Mouse (Mus musculus) heart, adult 9 months (tissue): ENCODE measurements around the gene Cit.

ENCODE experiments used
- DNase-seq, 2 experiments: peaks; one replicate each; pipeline ENCODE4 v3.0.0; 2022; ENCODE audit warnings: low spot score in 2 of 2

Gene Cit

GRCm38 (mm10) chr5:116036465-116036864, 191.4 kb downstream of the Cit start:
- DNase-seq = no peak

- no peak for DNase-seq
Observed at GRCm38 (mm10) chr5:116037731-116038130, 192.7 kb downstream of the Cit start.

GRCm38 (mm10) chr5:116039706-116040105, 194.6 kb downstream of the Cit start:
- DNase-seq = no peak

DNA sequence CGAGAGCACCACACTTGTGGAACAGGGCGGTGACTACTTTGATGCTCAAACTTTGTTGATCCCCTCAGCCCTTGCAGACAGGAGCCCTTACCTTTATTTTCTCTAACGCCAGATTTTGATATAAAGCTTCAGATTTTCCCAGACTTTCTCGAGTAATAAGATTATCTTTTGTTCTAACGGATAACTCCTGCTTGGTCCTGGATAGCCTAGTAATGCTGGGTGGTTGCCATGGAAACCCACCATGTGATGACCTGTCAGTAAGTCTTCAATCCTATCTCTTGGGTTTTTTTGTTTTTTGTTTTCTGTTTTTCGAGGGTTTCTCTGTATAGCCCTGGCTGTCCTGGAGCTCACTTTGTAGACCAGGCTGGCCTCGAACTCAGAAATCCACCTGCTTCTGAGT, 197.2 kb downstream of the Cit start:
- DNase-seq = no peak

GRCm38 (mm10) chr5:116045581-116045980, 200.5 kb downstream of the Cit start:
- no peak for DNase-seq

DNA sequence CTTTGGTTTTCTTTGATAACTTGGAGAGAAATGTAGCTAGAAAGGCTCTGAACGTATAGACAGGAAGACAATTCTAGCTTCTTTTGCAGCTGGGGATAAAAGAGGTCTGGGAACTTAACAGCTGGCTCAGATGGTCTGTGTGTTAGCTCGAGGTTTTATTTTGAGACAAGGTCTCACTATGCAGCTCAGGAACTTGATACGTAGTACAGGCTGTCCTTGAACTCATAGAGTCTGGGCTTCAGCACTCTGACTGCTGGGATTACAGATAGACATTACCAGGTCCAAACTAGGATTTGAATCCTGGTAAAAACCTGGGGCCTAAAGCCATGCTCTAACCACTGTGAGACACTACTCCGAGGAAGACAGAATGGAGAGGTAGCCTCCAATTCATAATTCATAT, 201.2 kb downstream of the Cit start:
- DNase-seq = no peak

DNA sequence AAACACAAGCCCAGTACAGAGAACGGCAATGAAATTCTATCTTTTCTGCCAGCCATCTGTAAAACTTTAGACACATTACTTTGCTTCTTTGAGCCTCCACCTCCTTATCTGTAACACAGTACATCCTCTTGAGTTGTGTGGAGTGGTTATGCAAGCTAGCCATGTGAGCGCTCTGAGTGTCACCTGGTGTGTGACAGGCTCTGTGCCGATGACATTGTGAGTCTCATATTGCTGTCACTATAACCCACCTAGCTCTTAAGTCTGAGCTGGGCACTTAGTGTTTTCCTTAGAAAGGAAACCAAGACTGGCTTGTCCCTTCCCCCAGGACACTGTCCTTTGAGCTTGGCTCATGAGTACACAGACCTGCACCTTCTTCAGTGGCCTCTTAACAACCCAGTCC, 203.2 kb downstream of the Cit start:
- DNase-seq = no peak

DNA sequence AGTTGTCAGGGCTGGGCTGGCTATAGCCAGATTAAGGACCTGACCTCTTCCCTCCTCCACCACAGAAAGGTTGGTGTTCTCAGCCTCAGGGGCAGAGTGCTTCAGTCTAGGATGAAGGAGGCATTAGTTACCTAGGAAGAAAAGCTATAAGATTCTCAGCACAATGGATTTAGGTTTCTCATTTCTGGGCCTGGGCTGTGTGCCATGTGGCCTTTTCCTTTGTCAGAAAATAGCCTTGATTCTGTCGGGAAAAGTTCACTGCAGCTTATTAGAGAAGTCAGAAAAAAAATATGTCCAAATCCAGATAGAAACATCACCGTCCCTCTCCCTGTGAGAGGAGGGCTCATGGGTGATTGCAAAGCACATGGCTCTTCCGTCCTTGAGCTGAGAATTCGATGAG, 204.7 kb downstream of the Cit start:
- DNase-seq = no peak

GRCm38 (mm10) chr5:116052171-116052570, 207.1 kb downstream of the Cit start:
- no peak for DNase-seq

DNA sequence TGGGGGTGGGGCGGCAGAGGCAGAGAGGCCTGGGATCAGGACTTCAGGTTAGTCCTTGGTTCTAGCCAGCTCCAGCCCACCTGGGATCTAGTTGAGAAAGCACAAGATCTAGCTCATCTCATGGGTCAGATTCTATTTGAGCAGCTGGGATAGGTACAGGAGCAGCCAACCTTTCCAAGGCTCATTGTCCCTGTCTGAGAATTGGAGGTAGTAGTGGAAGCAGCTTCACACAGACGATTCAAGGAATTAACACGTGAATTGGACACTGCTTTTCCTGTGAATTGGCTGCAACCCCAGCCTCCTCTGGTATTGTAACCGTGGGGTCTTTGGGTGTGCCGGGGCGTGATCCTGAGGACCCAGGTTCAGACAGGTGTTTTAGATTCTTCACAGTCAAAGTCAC, 207.7 kb downstream of the Cit start:
- no peak for DNase-seq
